Mouse (Mus musculus) ovary, adult 10 weeks (tissue): ENCODE results near the gene Rsl1d1. TPM values are rescaled to one million over a fixed set of nuclear protein-coding genes. Genes with fewer than 3 reads are reported as not detected.

ENCODE experiments used
- polyA plus RNA-seq: library from polyadenylated mRNA; stranded (reverse); fragments of 350-450 nt; fragmentation: Illumina TruSeq; extraction: RNeasy Lipid Tissue Mini Kit (QIAGEN cat#74804); gene quantifications from one replicate; pipeline ENCODE4 v1.2.3, GENCODE M21; 2014

Gene Rsl1d1
- polyA plus RNA-seq, result 375 TPM

DNA sequence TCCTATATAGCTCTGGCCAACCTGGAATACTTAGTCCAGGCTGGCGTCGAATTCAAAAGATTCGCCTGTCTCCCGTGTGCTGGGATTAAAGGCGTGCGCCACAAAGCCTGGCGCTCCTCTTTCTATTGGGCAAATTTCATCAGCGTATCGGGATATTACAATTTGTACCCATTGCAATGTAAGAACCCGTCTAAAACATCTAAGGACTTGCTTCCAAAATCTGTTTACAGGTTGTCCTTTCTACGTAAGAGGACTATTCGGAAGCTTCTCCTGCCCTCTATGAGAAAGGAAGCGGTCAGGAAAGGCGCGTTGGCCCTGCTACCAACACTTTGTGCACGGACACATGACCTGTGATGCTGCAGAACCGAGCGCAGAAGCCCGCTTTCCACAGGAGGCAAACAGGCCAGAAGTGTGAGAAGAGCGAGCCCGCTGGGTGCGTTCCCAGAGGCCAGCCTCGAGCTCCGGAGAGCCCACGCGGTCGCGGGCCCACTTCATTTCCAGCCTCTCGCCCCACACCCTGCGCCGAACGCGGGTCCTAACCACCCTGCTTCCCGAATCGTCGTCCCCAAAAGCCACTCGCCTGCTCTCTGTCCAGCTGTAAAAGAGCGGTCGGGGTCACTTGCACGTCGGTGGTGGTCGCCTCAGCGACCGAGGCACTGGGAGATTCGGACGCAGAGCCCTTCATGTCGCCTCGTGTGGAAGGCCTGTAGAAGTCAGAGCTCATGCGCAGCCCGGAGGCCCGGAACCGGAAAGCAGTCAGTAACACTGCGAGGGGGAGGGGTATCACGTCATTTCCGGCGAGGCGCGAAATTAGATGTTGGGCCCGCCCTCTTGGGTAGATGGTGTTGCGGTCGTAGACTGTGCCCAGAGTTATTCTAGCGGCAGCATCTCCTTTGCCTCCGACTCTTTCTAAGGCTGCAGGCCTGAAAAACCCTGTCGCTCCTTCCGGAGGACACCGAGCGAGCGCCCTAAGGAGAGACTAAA lies at the start of gene Rsl1d1:
Gene Rsl1d1, minus strand, starts transcription at position 761 of the 984 bp plus-strand sequence.

DNA sequence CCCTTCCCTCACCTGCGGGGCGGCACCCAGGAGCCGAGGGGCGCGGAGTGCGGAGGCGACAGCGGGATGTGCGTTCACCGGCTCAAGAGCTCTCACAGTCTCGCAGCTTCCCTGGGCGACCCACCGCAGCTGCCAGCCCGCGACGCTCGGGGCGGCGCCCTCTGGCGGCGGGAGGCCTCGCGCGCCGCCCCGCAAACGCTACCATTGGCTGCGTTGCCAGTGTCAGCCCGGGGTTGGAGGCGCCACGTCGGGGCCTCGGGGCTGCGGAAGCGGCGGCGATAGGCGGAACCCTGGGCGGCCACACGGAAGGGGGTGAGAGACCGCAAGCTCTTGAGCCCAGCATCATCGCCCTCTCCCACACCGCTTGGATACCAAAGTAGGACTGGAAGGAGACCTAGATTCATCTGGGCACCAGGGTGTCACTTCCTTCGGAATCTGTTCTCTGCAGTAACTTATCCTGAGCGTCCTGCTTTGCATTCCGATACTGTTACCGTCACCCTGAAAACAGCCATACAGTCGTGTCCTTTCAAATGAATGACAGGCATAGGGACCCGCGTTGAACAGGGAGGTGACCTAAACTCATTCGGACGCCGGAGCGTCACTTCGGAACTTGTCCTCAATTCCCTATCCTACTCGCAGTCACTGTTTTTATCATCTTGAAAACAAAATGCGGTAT lies 26.8 kb downstream of the Rsl1d1 start, which contains the start of gene Zc3h7a:
Gene Zc3h7a, minus strand, starts transcription at position 186 of the 676 bp plus-strand sequence.

Other genes with a start within 250 kb of the Rsl1d1 start
- 18.6 TPM for gene Snn, start 142.4 kb downstream of the Rsl1d1 start, polyA plus RNA-seq
- 55.6 TPM for gene Litaf, start 137.2 kb downstream of the Rsl1d1 start, polyA plus RNA-seq
- 27.9 TPM for gene Txndc11, start 68.7 kb downstream of the Rsl1d1 start, polyA plus RNA-seq
- 137 TPM for gene Zc3h7a, start 26.9 kb downstream of the Rsl1d1 start, polyA plus RNA-seq
- gene Gspt1, start 51.0 kb upstream of the Rsl1d1 start, polyA plus RNA-seq, result 586 TPM
- not detected for gene Tnfrsf17, start 110.5 kb upstream of the Rsl1d1 start, polyA plus RNA-seq
- gene Snx29, start 119.6 kb upstream of the Rsl1d1 start, polyA plus RNA-seq, result 1.7 TPM